Mouse (Mus musculus): ENCODE data around the gene Zkscan1.

- TF ChIP-seq CTCF (IDR thresholded peaks at IDR 0.05; ENCODE audit: low read depth) = no peak
- no peak for TF ChIP-seq EP300 (IDR thresholded peaks at IDR 0.05; ENCODE audit: low read depth)
These were observed 47.7 kb downstream of the Zkscan1 start for GRCm38 (mm10) chr5:138132425-138133064.
